12 mouse cellular contexts compared by ENCODE assay signal in genomic region chr14:25500511-25501120, GRCm38 (mm10). TPM values are rescaled to one million over a fixed set of nuclear protein-coding genes. Genes with fewer than 3 reads are reported as not detected.
DNase-seq lines count a peak whose midpoint lies in the region; ATAC-seq and TF ChIP-seq lines count a peak whose summit lies in the region.
"Had no signal": no experiment of that assay in that cellular context is flagged by ENCODE, and none has a peak within 500 bp of the region (broad histone marks: within the 10 kb centered on the region; RNA-seq: fewer than 3 reads in every experiment).

No protein-coding gene starts in this region.

- no peak for TF ChIP-seq CTCF in liver, embryonic 14.5 days (IDR thresholded peaks at IDR 0.05; ENCODE audit: low read depth)
- TF ChIP-seq CTCF in stomach, postnatal 0 days (IDR thresholded peaks at IDR 0.05; ENCODE audit: low read depth): no peak

- H3K9ac ChIP-seq in heart, embryonic 14.5 days (ENCODE audit: low read length): peak overlapping the region; percentile 38; the same call in 1 of the 2 replicates
- no peak overlapping the region for H3K9ac ChIP-seq in neural tube, embryonic 13.5 days
- H3K9ac ChIP-seq in neural tube, embryonic 15.5 days (replicated peaks): no peak overlapping the region
- H3K9ac ChIP-seq in liver, embryonic 14.5 days (replicated peaks): no peak overlapping the region
- no peak overlapping the region for H3K9ac ChIP-seq in stomach, postnatal 0 days (ENCODE audit: low read length)
- H3K9ac ChIP-seq: forebrain, embryonic 15.5 days had no signal

- no peak overlapping the region for H3K4me2 ChIP-seq in heart, embryonic 14.5 days (ENCODE audit: low read length)
- H3K4me2 ChIP-seq in neural tube, embryonic 13.5 days: no peak overlapping the region
- H3K4me2 ChIP-seq in neural tube, embryonic 15.5 days: no peak overlapping the region
- H3K4me2 ChIP-seq in liver, embryonic 14.5 days (ENCODE audit: low read depth): no peak overlapping the region
- H3K4me2 ChIP-seq in stomach, postnatal 0 days (replicated peaks; ENCODE audit: low read depth): no peak overlapping the region
- H3K4me2 ChIP-seq: forebrain, embryonic 15.5 days; midbrain, embryonic 11.5 days had no signal

- ATAC-seq in heart, embryonic 14.5 days (ENCODE audit: insufficient number of reproducible peaks, insufficient read depth, low FRiP score, low read depth): no peak
- no peak for ATAC-seq in neural tube, embryonic 13.5 days (ENCODE audit: low read depth)
- no peak for ATAC-seq in neural tube, embryonic 15.5 days (ENCODE audit: low FRiP score)
- ATAC-seq in liver, embryonic 14.5 days (ENCODE audit: insufficient read depth): peak; percentile 24; the same call in 1 of the 2 replicates
- ATAC-seq in stomach, postnatal 0 days (ENCODE audit: low FRiP score, low TSS enrichment): peak; percentile 41
- ATAC-seq: forebrain, embryonic 15.5 days had no signal

- H3K9me3 ChIP-seq in heart, embryonic 14.5 days (ENCODE audit: control insufficient read depth, low read length): no peaks in the 10 kb centered on the region
- no peaks in the 10 kb centered on the region for H3K9me3 ChIP-seq in neural tube, embryonic 13.5 days
- no peaks in the 10 kb centered on the region for H3K9me3 ChIP-seq in neural tube, embryonic 15.5 days (replicated peaks)
- H3K9me3 ChIP-seq in liver, embryonic 14.5 days (ENCODE audit: control insufficient read depth, low read length): no peaks in the 10 kb centered on the region
- H3K9me3 ChIP-seq in stomach, postnatal 0 days (ENCODE audit: control insufficient read depth, low read length): no peaks in the 10 kb centered on the region
- H3K9me3 ChIP-seq: forebrain, embryonic 15.5 days had no signal

- no peak for DNase-seq in heart, postnatal 14 days
- no peak for DNase-seq in liver, embryonic 14.5 days (ENCODE audit: low read depth in 3 of 3, low spot score in 3 of 3)
- no peak for DNase-seq in stomach, postnatal 0 days (ENCODE audit: low spot score)
- DNase-seq in spleen, postnatal 4 days (ENCODE audit: low spot score in 2 of 2): no peak
- no peak for DNase-seq in gastrocnemius, postnatal 36 days
- DNase-seq: embryo, embryonic 11 days; right cerebral cortex, adult 18-20 months had no signal

- intact Hi-C loops in heart, postnatal 14 days (cut with DNase I): no loop called here
- intact Hi-C loops in gastrocnemius, postnatal 36 days (cut with DNase I): no loop called here

- no peaks in the 10 kb centered on the region for H3K27me3 ChIP-seq in heart, embryonic 14.5 days (ENCODE audit: control insufficient read depth, insufficient read depth, low read length)
- no peaks in the 10 kb centered on the region for H3K27me3 ChIP-seq in neural tube, embryonic 13.5 days
- no peaks in the 10 kb centered on the region for H3K27me3 ChIP-seq in neural tube, embryonic 15.5 days (replicated peaks)
- no peaks in the 10 kb centered on the region for H3K27me3 ChIP-seq in liver, embryonic 14.5 days (ENCODE audit: control insufficient read depth, insufficient read depth, low read length)
- H3K27me3 ChIP-seq in stomach, postnatal 0 days (ENCODE audit: control insufficient read depth, insufficient read depth, low read length): no peaks in the 10 kb centered on the region
- H3K27me3 ChIP-seq: forebrain, embryonic 15.5 days had no signal

- no peak overlapping the region for H3K4me3 ChIP-seq in heart, embryonic 14.5 days (ENCODE audit: control insufficient read depth in 1 of 2, insufficient read depth in 1 of 2, low read depth in 1 of 2, low read length in 2 of 2)
- no peak overlapping the region for H3K4me3 ChIP-seq in neural tube, embryonic 13.5 days
- H3K4me3 ChIP-seq in neural tube, embryonic 15.5 days (replicated peaks): no peak overlapping the region
- H3K4me3 ChIP-seq in liver, embryonic 14.5 days (ENCODE audit: insufficient read depth in 1 of 2, low read depth in 2 of 2, low read length in 2 of 2): no peak overlapping the region
- H3K4me3 ChIP-seq in stomach, postnatal 0 days (ENCODE audit: low read depth, low read length): no peak overlapping the region
- H3K4me3 ChIP-seq: forebrain, embryonic 15.5 days had no signal

- no peak for TF ChIP-seq EP300 in liver, embryonic 14.5 days (IDR thresholded peaks at IDR 0.05; ENCODE audit: low read depth)
- no peak for TF ChIP-seq EP300 in stomach, postnatal 0 days (optimal IDR thresholded peaks at IDR 0.05)

- peaks cover 30% of the 10 kb centered on the region for H3K36me3 ChIP-seq in heart, embryonic 14.5 days (ENCODE audit: control insufficient read depth, insufficient read depth, low read length)
- H3K36me3 ChIP-seq in neural tube, embryonic 13.5 days: peaks cover 32% of the 10 kb centered on the region
- peaks cover 14% of the 10 kb centered on the region for H3K36me3 ChIP-seq in neural tube, embryonic 15.5 days
- H3K36me3 ChIP-seq in liver, embryonic 14.5 days (replicated peaks; ENCODE audit: control insufficient read depth, insufficient read depth, low read depth): no peaks in the 10 kb centered on the region; the same call in 1 of the 2 replicates
- peaks cover 10% of the 10 kb centered on the region; the same call in 1 of the 2 replicates for H3K36me3 ChIP-seq in stomach, postnatal 0 days (ENCODE audit: control insufficient read depth, insufficient read depth, low read length)

- WGBS in heart, embryonic 14.5 days: 33% methylated on average over 3 of the region's 3 CpGs
- WGBS in neural tube, embryonic 13.5 days: 40% methylated on average over 3 of the region's 3 CpGs
- WGBS in neural tube, embryonic 15.5 days: 34% methylated on average over 3 of the region's 3 CpGs
- 20% methylated on average over 3 of the region's 3 CpGs for WGBS in liver, embryonic 14.5 days (ENCODE audit: insufficient replicate concordance)
- WGBS in stomach, postnatal 0 days: 44% methylated on average over 3 of the region's 3 CpGs

- H3K4me1 ChIP-seq in heart, embryonic 14.5 days (ENCODE audit: control insufficient read depth in 2 of 2, insufficient read depth in 2 of 2, low read length in 2 of 2): peaks cover 63 to 75% of the 10 kb centered on the region in 2 experiments
- H3K4me1 ChIP-seq in neural tube, embryonic 13.5 days (replicated peaks): peaks cover 78% of the 10 kb centered on the region
- peaks cover 72% of the 10 kb centered on the region for H3K4me1 ChIP-seq in neural tube, embryonic 15.5 days
- peaks cover 9 to 23% of the 10 kb centered on the region in 2 experiments for H3K4me1 ChIP-seq in liver, embryonic 14.5 days (replicated peaks; ENCODE audit: control insufficient read depth in 2 of 2, insufficient read depth in 2 of 2, low read length in 1 of 2)
- H3K4me1 ChIP-seq in stomach, postnatal 0 days (replicated peaks; ENCODE audit: control insufficient read depth, insufficient read depth): peaks cover 28% of the 10 kb centered on the region

- H3K27ac ChIP-seq in heart, embryonic 14.5 days (replicated peaks in 1 of 2; ENCODE audit: control insufficient read depth in 1 of 2, insufficient read depth in 1 of 2, low read depth in 2 of 2, low read length in 2 of 2): peak overlapping the region; percentile 46 to 60; a peak in 3 of 4 replicates
- H3K27ac ChIP-seq in neural tube, embryonic 13.5 days (replicated peaks): 0 out of 2 replicates have a peak overlapping the region, but pooled peaks have one; percentile 89
- no peak overlapping the region for H3K27ac ChIP-seq in neural tube, embryonic 15.5 days (replicated peaks)
- H3K27ac ChIP-seq in liver, embryonic 14.5 days: no peak overlapping the region
- no peak overlapping the region for H3K27ac ChIP-seq in stomach, postnatal 0 days (replicated peaks)

RNA-seq across cellular contexts. Expression of gene Zmiz1, which starts 41.6 kb away (rescaled TPM):
- polyA plus RNA-seq in heart, embryonic 14.5 days (2014; fragmentation: Nextera tagmentation; extraction: Ambion mirVana): 27.7 and 31.3 TPM in 2 replicates
- total RNA-seq in heart, postnatal 14 days (2021): 10 to 100 TPM; 53.9 to 59.4 TPM
- polyA plus RNA-seq in neural tube, embryonic 13.5 days (2015; fragmentation: Nextera tagmentation; extraction: Ambion mirVana): 57.2 and 66.2 TPM in 2 replicates
- polyA plus RNA-seq in neural tube, embryonic 15.5 days (2015; fragmentation: Nextera tagmentation; extraction: Ambion mirVana): 51.1 and 54.7 TPM in 2 replicates
- polyA plus RNA-seq in liver, embryonic 14.5 days (2012; rRNA removed): 3.4 and 3.6 TPM in 2 replicates
- polyA plus RNA-seq in liver, embryonic 14.5 days (2014; fragmentation: Nextera tagmentation; extraction: Ambion mirVana): 4.0 and 4.6 TPM in 2 replicates
- 13.0 and 13.8 TPM in 2 replicates for polyA plus RNA-seq in stomach, postnatal 0 days (2015; fragmentation: Nextera tagmentation; extraction: Ambion mirVana)
- total RNA-seq in gastrocnemius, postnatal 36 days (2021): 10 to 100 TPM; 24.3 to 27.2 TPM

Comparison
In these comparisons a context has a peak if more than half of its experiments do, and no peak if none do; other contexts are left out.
1. H3K27ac ChIP-seq: peak in heart, embryonic 14.5 days (2 of 2) and neural tube, embryonic 13.5 days (single experiment); none in neural tube, embryonic 15.5 days (single experiment), liver, embryonic 14.5 days (single experiment) and stomach, postnatal 0 days (single experiment).
2. ATAC-seq: peak in liver, embryonic 14.5 days (single experiment) and stomach, postnatal 0 days (single experiment); none in heart, embryonic 14.5 days (single experiment), neural tube, embryonic 13.5 days (single experiment) and neural tube, embryonic 15.5 days (single experiment).